Mouse (Mus musculus): Measurements from ENCODE around the gene Slc8a2.

DNA sequence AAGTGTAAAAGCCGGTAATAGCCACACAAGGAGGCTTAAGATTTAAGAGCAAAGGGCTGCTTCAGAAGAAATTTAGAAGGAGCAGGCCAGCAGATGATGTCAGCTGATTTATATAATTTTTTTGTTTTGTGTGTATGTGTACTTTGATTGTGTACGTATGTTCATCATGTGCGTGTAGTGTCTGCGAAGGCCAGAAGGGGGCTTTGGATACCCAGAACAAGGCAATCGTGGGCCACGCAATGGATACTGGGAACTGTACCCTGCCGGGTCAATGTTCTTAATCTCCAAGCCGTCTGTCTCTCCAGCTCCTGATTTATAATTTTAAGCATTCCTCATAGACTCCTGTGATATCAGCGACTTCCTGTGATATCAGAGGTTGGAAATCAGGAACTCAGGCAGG is 31.7 kb downstream of the Slc8a2 start:
- TF ChIP-seq CTCF (IDR thresholded peaks at IDR 0.05; ENCODE audit: low read depth) (no peak), EP300 (IDR thresholded peaks at IDR 0.05; ENCODE audit: low read depth) (no peak)

Measured in liver, postnatal 0 days (tissue).